24 mouse cellular contexts compared by ENCODE assay signal in genomic region chr5:30586616-30587015, GRCm38 (mm10). TPM values are rescaled to one million over a fixed set of nuclear protein-coding genes. Genes with fewer than 3 reads are reported as not detected.
DNase-seq lines count a peak whose midpoint lies in the region; ATAC-seq and TF ChIP-seq lines count a peak whose summit lies in the region.
"Had no signal": no experiment of that assay in that cellular context is flagged by ENCODE, and none has a peak within 500 bp of the region (broad histone marks: within the 10 kb centered on the region; RNA-seq: fewer than 3 reads in every experiment).

No protein-coding gene starts in this region.

- no peaks in the 10 kb centered on the region for H3K9me3 ChIP-seq in heart, embryonic 13.5 days
- H3K9me3 ChIP-seq in lung, postnatal 0 days (ENCODE audit: low read length), result no peaks in the 10 kb centered on the region
- H3K9me3 ChIP-seq: embryonic facial prominence, embryonic 15.5 days had no signal

- intact Hi-C loops in gastrocnemius, postnatal 14 days (cut with DNase I; ENCODE audit: low total_unique reads), result no loop called here

- no peak overlapping the region for H3K9ac ChIP-seq in heart, embryonic 13.5 days
- no peak overlapping the region for H3K9ac ChIP-seq in lung, postnatal 0 days (replicated peaks; ENCODE audit: low read depth)
- H3K9ac ChIP-seq: embryonic facial prominence, embryonic 15.5 days had no signal

- WGBS in heart, embryonic 13.5 days, result 62% methylated on average over 3 of the region's 3 CpGs
- WGBS in lung, postnatal 0 days, result 52% methylated on average over 2 of the region's 3 CpGs

- H3K36me3 ChIP-seq in heart, embryonic 13.5 days, result no peaks in the 10 kb centered on the region
- no peaks in the 10 kb centered on the region for H3K36me3 ChIP-seq in lung, postnatal 0 days (ENCODE audit: insufficient read depth, low read length)
- H3K36me3 ChIP-seq: embryonic facial prominence, embryonic 15.5 days had no signal

- peaks cover 31% of the 10 kb centered on the region for H3K27me3 ChIP-seq in heart, embryonic 13.5 days (replicated peaks)
- peaks cover 11% of the 10 kb centered on the region; the same call in 1 of the 2 replicates for H3K27me3 ChIP-seq in lung, postnatal 0 days (replicated peaks; ENCODE audit: insufficient read depth, low read length)

- no peak for TF ChIP-seq CTCF in lung, postnatal 0 days (IDR thresholded peaks at IDR 0.05)

- 0 out of 2 replicates have a peak overlapping the region, but pooled peaks have one; percentile 3 for H3K4me2 ChIP-seq in heart, embryonic 13.5 days
- H3K4me2 ChIP-seq in lung, postnatal 0 days (replicated peaks; ENCODE audit: low read depth, low read length), result no peak overlapping the region
- H3K4me2 ChIP-seq: embryonic facial prominence, embryonic 15.5 days had no signal

- DNase-seq in cerebellum, postnatal 4 days (ENCODE audit: low spot score in 2 of 2), result no peak
- DNase-seq in brain, adult 2 months (ENCODE audit: low read depth, low spot score), result peak; percentile 95
- peak; percentile 93 for DNase-seq in cerebellum, adult 9-10 months
- DNase-seq in lung, postnatal 0 days (ENCODE audit: low spot score), result no peak
- no peak for DNase-seq in embryo, embryonic 10 days (ENCODE audit: low spot score)
- no peak for DNase-seq in gastrocnemius, postnatal 14 days
- DNase-seq: kidney, adult 11 months; kidney, postnatal 10 days; right cerebral cortex, adult 18-20 months; thymus, postnatal 25 days had no signal

- TF ChIP-seq EP300 in lung, postnatal 0 days (IDR thresholded peaks at IDR 0.05), result no peak

- peaks cover 73% of the 10 kb centered on the region for H3K4me1 ChIP-seq in heart, embryonic 13.5 days
- H3K4me1 ChIP-seq in lung, postnatal 0 days (ENCODE audit: insufficient read depth, low read depth, low read length), result peaks cover 6% of the 10 kb centered on the region

- peak overlapping the region; percentile 82 for H3K27ac ChIP-seq in heart, embryonic 13.5 days (replicated peaks)
- no peak overlapping the region for H3K27ac ChIP-seq in lung, postnatal 0 days (ENCODE audit: low read length)
- H3K27ac ChIP-seq: embryonic facial prominence, embryonic 15.5 days had no signal

- no peak overlapping the region for H3K4me3 ChIP-seq in heart, embryonic 13.5 days
- no peak overlapping the region for H3K4me3 ChIP-seq in lung, postnatal 0 days (ENCODE audit: low read depth, low read length)
- H3K4me3 ChIP-seq: embryonic facial prominence, embryonic 15.5 days had no signal

- peak; percentile 50 for ATAC-seq in cerebellum, adult (ENCODE audit: insufficient number of reproducible peaks, low FRiP score, low TSS enrichment)
- no peak for ATAC-seq in heart, embryonic 13.5 days (ENCODE audit: extremely low read depth, insufficient number of reproducible peaks, low FRiP score, low TSS enrichment)
- no peak for ATAC-seq in lung, postnatal 0 days
- ATAC-seq: activated CD4-positive, CD25-positive, alpha-beta regulatory T cell, adult 4 months had no signal

RNA-seq across cellular contexts. Expression of gene Kcnk3, which starts 1.4 kb away (rescaled TPM):
- 28.9 and 29.1 TPM in 2 replicates for polyA plus RNA-seq in heart, embryonic 13.5 days (2015; fragmentation: Nextera tagmentation; extraction: Ambion mirVana)
- polyA plus RNA-seq in lung, postnatal 0 days (2015; fragmentation: Nextera tagmentation; extraction: Ambion mirVana), result 28.6 and 35.7 TPM in 2 replicates
- 1 to 10 TPM in 1 of 2 experiments, under 1 TPM in 1; 0.42 to 1.2 TPM for total RNA-seq in gastrocnemius, postnatal 14 days (2021)
- total RNA-seq: megakaryocyte-erythroid progenitor cell, adult 5-6 weeks had no signal
- polyA plus RNA-seq: activated CD4-positive, CD25-positive, alpha-beta regulatory T cell, adult 4 months had no signal

RNA-seq across cellular contexts. Expression of gene Cib4, which starts 41.0 kb away (rescaled TPM):
- not detected in 2 replicates for polyA plus RNA-seq in heart, embryonic 13.5 days (2015; fragmentation: Nextera tagmentation; extraction: Ambion mirVana)
- 0.26 TPM in 1 of 2 replicates, not detected in the other for polyA plus RNA-seq in lung, postnatal 0 days (2015; fragmentation: Nextera tagmentation; extraction: Ambion mirVana)
- total RNA-seq in gastrocnemius, postnatal 14 days (2021), result not detected
- total RNA-seq: layer of hippocampus, postnatal 14 days; left cerebral cortex, postnatal 14 days; liver, adult 2 months; megakaryocyte-erythroid progenitor cell, adult 5-6 weeks had no signal
- polyA plus RNA-seq: activated CD4-positive, CD25-positive, alpha-beta regulatory T cell, adult 4 months; brain, embryonic 14.5 days; forebrain, embryonic 11.5 days; hindbrain, embryonic 16.5 days; liver, adult 2 months; lung, embryonic 16.5 days; spleen, adult 2 months; stomach, embryonic 16.5 days had no signal

Comparison
In these comparisons a context has a peak if more than half of its experiments do, and no peak if none do; other contexts are left out.
1. DNase-seq: peak in brain, adult 2 months (single experiment) and cerebellum, adult 9-10 months (single experiment); none in cerebellum, postnatal 4 days (0 of 2), lung, postnatal 0 days (single experiment), embryo, embryonic 10 days (single experiment) and gastrocnemius, postnatal 14 days (single experiment).